Mouse (Mus musculus) left cerebral cortex, postnatal 14 days (tissue): ENCODE data around the gene Syvn1. TPM values are rescaled to one million over a fixed set of nuclear protein-coding genes. Genes with fewer than 3 reads are reported as not detected.

Experiments used
- DNase-seq, 2 experiments: peaks; one replicate each; pipeline ENCODE4 v3.0.0; 2021 to 2022; ENCODE audit warnings: low spot score in 2 of 2, mixed read lengths in 1 of 2
- intact Hi-C: fragments of 180-260 bp; cut with DNase I; formaldehyde crosslinking; loops from one replicate; pipeline ENCODE4 v1.15.1; 2025
- total RNA-seq, 2 experiments: library from RNA; stranded (reverse); gene quantifications; 2 replicates each; pipeline ENCODE4 v1.2.3; 2021

The Syvn1 gene
- total RNA-seq, 2 experiments from 2014 or later = 41.2 to 44.4 TPM

GRCm38 (mm10) chr19:6035966-6036585 lies 10.3 kb upstream of the Syvn1 start:
- DNase-seq = no peak
- intact Hi-C loops = no loop called here

DNA sequence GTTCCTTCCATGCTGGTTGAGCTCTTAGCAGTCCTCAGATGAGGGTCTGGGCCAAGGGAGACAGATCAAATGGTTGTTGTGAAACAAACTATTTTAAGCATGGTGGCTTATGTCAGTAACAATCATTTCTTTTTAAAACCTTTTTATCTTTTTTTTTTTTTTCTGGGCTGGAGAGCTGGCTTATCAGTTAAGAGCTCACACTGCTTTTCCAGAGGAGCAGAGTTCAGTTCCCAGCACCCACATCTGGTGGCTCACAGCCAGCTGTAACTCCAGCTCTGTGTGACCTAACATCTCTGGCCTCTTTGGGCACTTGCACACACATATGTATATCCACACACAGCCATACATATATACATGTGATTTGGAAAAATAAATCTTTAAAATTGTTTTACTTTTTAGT lies 8.7 kb upstream of the Syvn1 start:
- no peak for DNase-seq
- intact Hi-C loops = no loop called here

DNA sequence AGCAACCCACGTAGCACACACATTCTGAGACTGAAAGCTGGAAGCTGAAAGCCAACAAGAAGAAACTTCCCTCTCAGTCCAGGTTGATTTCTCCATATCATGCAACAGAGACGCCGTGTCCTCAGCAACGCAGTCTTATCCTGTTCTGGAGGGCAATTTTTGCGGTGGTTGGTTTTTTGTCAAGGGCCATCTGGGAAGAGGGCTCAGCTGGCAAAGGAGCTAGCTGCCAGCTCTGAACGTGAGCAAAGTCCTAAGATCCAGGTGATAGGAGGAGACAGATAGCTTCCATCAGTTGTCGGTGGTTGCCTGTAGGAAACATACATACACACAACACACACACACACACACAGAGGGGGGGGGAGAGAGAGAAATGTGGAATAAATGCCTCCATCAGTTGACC lies 8.1 kb upstream of the Syvn1 start:
- no peak for DNase-seq
- intact Hi-C loops = no loop called here

DNA sequence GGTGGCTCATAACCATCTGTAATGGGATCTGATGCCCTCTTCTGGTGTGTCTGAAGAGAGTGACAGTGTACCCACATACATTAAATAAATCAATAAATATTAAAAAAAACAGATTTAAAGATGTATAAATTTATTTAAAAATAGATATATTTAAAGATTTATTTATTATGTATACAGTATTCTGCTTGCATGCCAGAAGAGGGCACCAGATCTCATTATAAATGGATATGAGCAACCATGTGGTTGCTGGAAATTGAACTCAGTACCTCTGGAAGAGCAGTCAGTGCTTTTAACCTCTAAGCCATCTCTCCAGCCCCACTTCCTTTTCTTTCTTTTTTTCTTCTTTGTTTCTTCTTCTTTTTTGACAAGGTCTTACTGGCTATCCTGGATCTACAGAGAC lies 6.4 kb upstream of the Syvn1 start:
- intact Hi-C loops = no loop called here
- DNase-seq = no peak

- DNase-seq = no peak
- intact Hi-C loops = no loop called here
Observed at GRCm38 (mm10) chr19:6042293-6042692, 4.1 kb upstream of the Syvn1 start.

GRCm38 (mm10) chr19:6044102-6044501 lies 2.3 kb upstream of the Syvn1 start:
- DNase-seq = peak in 1 of 2 experiments; percentile 19

DNA sequence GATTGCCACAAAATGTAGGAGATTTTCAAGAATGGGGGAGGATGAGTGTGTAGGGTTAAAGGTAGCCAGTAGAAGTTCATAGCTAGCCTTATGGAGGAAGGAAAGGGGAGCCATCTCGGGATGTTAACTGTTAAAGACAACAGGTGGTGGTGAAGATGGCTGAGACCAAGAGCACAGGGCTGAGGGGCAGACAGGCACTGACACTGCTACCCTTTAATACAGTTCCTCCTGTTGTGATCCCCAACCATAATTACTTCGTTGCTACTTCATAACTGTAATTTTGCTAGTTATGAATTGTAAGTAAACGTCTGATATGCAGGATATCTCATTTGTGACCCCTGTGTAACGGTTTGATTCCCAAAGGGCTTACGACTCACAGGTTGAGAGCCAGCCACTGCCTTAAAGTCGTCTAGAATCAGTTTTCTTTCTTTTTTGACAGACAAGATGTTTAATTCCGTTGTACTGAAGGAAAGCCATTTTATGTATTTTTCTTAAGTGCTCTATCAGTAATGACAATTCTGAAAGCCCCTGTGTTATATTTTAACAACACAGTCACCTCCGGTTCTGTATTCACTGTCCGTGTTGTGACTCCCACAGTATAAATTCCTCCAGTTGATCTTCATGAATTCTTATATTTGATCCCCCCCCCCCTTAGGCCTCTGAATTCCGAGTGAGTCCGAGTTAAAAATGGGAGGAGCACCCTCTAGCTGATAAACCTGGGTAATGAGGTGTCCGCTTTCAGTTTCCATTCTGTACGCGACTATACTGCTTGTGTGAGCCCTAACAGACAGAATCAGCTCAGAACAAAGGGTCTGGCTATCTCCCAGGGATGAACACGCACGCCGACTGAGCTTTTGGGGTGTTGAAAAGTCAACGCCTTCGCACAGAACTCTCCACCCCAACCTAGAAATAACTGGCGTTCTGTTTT lies 746 bp upstream of the Syvn1 start:
- DNase-seq = no peak
- intact Hi-C loops = loop anchor here (2.0 kb wide), 1 partner anchor 81 kb away; the partner anchor contains the start of gene Pola2

More at GRCm38 (mm10) chr19:6044102-6044501, 2.3 kb upstream of the Syvn1 start:
- intact Hi-C loops = loop anchor here (2.0 kb wide), 1 partner anchor 79 kb away; the partner anchor contains the start of gene Pola2

DNA sequence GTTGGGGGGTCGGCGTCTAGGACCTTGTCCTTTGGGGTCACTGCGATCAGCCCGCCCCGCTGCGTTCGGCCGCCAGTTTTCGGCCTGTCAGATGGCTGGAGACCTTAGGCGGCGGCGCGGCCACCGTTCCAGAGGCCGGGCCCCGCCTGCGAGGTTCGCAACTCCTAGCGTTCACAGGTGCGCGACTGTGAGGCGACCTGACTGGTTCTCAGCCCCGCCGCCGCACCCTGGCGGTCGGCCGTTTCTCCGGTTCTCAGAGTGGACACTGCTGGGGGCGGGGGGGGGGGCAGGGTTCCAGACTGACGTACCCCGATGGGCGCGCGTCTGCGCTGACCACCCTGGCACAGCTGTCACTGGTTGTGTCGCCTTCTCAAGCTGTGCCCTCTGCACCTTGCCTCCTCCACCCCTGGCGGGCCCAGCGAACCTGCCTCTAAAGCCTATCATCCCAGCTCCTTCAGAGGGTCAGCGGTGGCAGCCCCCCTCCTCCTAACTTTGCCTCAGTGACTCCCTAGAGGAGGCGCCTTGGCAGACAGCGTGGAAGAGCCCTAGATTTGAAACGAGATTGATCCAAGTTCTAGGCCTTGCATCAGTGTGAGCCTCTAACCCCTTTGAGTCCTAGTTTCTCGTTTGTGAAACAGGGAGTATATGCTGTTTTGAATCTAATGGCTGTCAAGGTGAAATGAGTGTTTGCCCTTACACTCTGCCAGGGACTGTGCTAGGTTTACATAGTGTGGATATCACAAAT lies 950 bp downstream of the Syvn1 start:
- DNase-seq = peak in 1 of 2 experiments; percentile 17
- intact Hi-C loops = loop anchor here (1.0 kb wide), 1 partner anchor 10 kb away; the partner anchor contains the start of genes Fau and Mrpl49

DNA sequence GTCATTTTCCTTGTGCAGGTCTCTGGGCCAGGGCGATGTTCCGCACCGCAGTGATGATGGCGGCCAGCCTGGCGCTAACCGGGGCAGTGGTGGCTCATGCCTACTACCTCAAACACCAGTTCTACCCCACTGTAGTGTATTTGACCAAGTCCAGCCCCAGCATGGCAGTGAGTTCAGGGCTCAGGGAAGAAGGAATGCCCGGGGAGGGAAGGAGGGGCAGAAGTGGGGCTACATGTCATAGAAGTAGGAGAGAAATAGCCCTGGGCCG lies 1.5 kb downstream of the Syvn1 start:
- intact Hi-C loops = loop anchor here (1.0 kb wide), 1 partner anchor 9 kb away; the partner anchor contains the start of genes Fau and Mrpl49
- no peak for DNase-seq

- DNase-seq = no peak
Observed at GRCm38 (mm10) chr19:6048681-6049410, 2.5 kb downstream of the Syvn1 start.

DNA sequence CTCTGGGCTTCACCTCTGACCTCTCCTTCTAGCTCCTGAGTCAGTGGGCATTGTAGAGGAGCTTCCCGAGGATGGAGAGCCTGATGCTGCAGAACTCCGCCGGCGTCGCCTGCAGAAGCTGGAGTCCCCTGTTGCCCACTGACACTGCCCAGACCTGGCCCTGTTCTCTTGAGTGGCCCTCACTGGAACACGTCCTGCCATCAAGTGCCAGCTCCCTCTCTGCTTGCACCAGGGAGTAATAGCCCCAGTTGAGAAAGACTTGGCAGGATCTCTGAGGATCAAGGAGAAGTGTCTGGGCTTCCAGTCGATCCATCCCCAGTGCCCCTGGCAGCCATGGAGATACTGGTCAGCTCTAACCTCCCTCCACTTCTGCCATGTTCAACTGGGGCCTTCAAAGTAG lies 6.1 kb downstream of the Syvn1 start:
- peak in 1 of 2 experiments; percentile 0 for DNase-seq
- intact Hi-C loops = no loop called here

More at GRCm38 (mm10) chr19:6048681-6049410, 2.5 kb downstream of the Syvn1 start:
- intact Hi-C loops = no loop called here

DNA sequence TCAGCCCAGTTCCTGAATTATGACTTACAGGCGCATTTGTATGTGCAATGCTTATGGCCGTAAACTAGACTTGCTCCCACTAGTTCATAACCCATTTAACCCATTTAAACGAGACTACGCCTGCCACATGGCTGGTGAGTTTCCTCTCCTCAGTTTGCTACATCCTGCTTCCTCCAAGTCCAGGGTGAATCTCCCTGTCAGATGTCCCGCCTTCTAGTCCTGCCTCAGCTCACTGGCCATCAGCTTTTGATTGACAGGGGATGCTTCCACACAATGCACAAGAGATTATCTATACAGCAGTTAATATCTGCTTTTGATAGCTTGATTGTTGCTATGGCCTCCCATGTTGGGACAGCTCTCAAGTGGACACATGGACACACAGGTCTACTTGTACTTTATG lies 7.9 kb downstream of the Syvn1 start:
- DNase-seq = no peak
- intact Hi-C loops = no loop called here

DNA sequence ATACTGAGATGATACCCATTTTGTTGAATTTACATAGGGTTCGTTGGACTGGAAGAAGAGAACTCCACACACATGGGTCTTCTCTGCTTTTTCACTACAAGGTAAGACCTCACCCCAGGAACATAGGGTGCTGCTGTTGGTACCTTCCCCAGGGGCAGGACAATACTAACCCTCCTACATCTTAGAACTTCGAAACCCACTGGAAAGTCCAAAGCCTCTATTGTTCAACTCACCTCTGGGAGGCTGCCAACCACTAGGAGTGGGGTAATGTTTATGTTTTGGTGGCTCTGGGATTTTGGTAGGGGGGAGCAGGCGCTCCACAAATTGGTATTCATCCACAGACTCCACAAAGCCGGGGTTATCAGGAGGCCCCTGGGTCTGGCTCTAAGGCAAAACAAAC lies 10.3 kb downstream of the Syvn1 start:
- DNase-seq = no peak
- intact Hi-C loops = loop anchor here (1.0 kb wide), 1 partner anchor 9 kb away; no protein-coding TSS in a partner anchor

- intact Hi-C loops = loop anchor here (1.0 kb wide), 1 partner anchor 10 kb away; no protein-coding TSS in a partner anchor
- peak; percentile 99 to 100 for DNase-seq
Observed at GRCm38 (mm10) chr19:6057313-6058096, 11.1 kb downstream of the Syvn1 start, which contains the start of the genes Mrpl49 and Fau. Gene Mrpl49, minus strand, starts transcription at chr19:6057785. Gene Fau, plus strand, starts transcription at chr19:6057844.

DNA sequence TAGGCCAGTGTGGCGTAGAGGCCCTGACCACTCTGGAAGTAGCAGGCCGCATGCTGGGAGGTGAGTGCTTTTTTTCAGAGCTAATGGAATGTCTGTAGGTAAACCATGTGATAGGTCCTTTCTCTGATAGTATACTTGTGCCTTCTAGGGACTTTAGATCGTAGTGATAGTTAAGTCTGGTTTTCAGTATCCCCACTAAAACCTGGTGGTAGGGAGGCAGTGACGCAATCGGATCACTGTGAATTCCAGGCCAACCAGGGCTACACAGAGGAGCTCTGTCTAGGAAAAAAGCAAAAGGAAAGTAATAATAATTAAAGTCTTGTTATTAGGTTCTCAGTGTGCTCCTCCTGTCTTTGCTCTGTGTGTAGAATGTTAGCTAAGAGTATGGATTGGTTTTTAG lies 12.1 kb downstream of the Syvn1 start:
- intact Hi-C loops = no loop called here
- DNase-seq = no peak

GRCm38 (mm10) chr19:6058966-6059365 lies 12.6 kb downstream of the Syvn1 start:
- intact Hi-C loops = no loop called here
- DNase-seq = no peak

- DNase-seq = peak; percentile 95 to 96
- intact Hi-C loops = no loop called here
Observed at GRCm38 (mm10) chr19:6061021-6061533, 14.7 kb downstream of the Syvn1 start, which contains the start of gene Znhit2. Gene Znhit2, plus strand, starts transcription at chr19:6061192.
